In genomic region chr5:75193107-75193506, GRCm38 (mm10) we compare ENCODE assay signal across 20 mouse cellular contexts. TPM values are rescaled to one million over a fixed set of nuclear protein-coding genes. Genes with fewer than 3 reads are reported as not detected.
"Had no signal": no experiment of that assay in that cellular context is flagged by ENCODE, and none has a peak within 500 bp of the region (broad histone marks: within the 10 kb centered on the region; RNA-seq: fewer than 3 reads in every experiment).

No protein-coding gene starts in this region.

- DNase-seq: left cerebral cortex, postnatal 4 days; liver; liver, embryonic 13.5 days; liver, postnatal 0 days; lung, adult 18-20 months; lung, adult 2 months; lung, embryonic 14.5 days; lung, postnatal 10 days; lung, postnatal 14 days; lung, postnatal 36 days; lung, postnatal 4 days; midbrain, embryonic 14.5 days had no signal

- ATAC-seq: liver, embryonic 12.5 days; liver, postnatal 0 days; lung, postnatal 0 days; midbrain, embryonic 13.5 days; midbrain, embryonic 15.5 days; midbrain, embryonic 16.5 days had no signal

RNA-seq across cellular contexts. Expression of gene Pdgfra, which starts 41.0 kb away (rescaled TPM):
- total RNA-seq: megakaryocyte-erythroid progenitor cell, adult 5-6 weeks; monocyte, adult 5-6 weeks had no signal
- polyA plus RNA-seq: macrophage had no signal
